Mouse (Mus musculus) embryonic fibroblast, embryonic 13.5 days (primary cell): ENCODE data around the gene Far1.

ENCODE experiments used
- CTCF ChIP-seq: IDR thresholded peaks from 2 replicates; pipeline ENCODE4 v1.5.1; 2011; ENCODE audit warnings: mild to moderate bottlenecking, control low read depth, low read length, moderate library complexity, borderline replicate concordance; ENCODE audit not compliant: insufficient read depth
- POLR2A ChIP-seq: IDR thresholded peaks from 2 replicates; pipeline ENCODE4 v1.6.1; 2011; ENCODE audit warnings: low read depth, mild to moderate bottlenecking, control low read depth, low read length, moderate library complexity

DNA sequence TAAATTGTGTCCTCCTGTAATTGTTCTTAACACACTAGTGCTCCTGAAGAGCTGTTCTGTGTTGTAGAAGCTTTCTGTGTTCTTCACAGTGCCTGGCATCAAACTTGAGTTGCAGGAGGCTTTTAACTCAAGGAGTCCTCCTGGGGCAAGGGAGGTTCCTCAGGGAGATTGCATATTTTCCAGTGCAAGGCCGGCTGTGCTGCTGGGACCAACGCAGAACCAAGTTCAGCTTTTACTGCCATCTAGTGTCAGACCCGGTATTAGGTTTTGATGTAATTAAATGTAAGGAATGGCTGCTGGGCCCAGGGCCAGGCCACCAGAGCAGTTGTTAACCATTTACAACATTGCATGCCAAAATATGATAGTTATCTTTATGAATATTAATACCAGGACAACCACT lies 80.7 kb downstream of the Far1 start:
- peak; percentile 32; the same call in 1 of the 2 replicates for TF ChIP-seq CTCF
- no peak for TF ChIP-seq POLR2A
